Mouse (Mus musculus) limb, embryonic 14.5 days (tissue): ENCODE results near the gene Gm5475. TPM values are rescaled to one million over a fixed set of nuclear protein-coding genes. Genes with fewer than 3 reads are reported as not detected.
A peak's percentile ranks its signal among the peaks of the same experiment; 100 is the strongest.
"Not testable (repeated sequence)": the region's sequence is repeated elsewhere in the genome, so short reads cannot be mapped to it uniquely, and the experiment has no call there.

Experiments
- ATAC-seq: fragments of 200-750 bp; cut with Nextera tagmentation; 2 replicates; pipeline ENCODE4 v1.8.0; 2017; ENCODE audit warnings: low read depth, moderate number of reproducible peaks, moderate TSS enrichment; ENCODE audit not compliant: low FRiP score
- DNase-seq: peaks from one replicate; pipeline ENCODE4 v3.0.0-alpha.2; 2015; ENCODE audit warnings: low spot score
- H3K27ac ChIP-seq: fragments of 300-500 bp; sonication (generic); replicated peaks from 2 replicates; pipeline ENCODE4 v1.5.1; 2014; ENCODE audit warnings: low read depth, mild to moderate bottlenecking, low read length, moderate library complexity, mixed read lengths
- H3K27me3 ChIP-seq: fragments of 300-500 bp; sonication (generic); 2 replicates; pipeline ENCODE4 v1.6.1; 2014; ENCODE audit warnings: low read length, mixed read lengths; ENCODE audit not compliant: control insufficient read depth, insufficient read depth
- H3K36me3 ChIP-seq: fragments of 300-500 bp; sonication (generic); 2 replicates; pipeline ENCODE4 v1.6.1; 2014; ENCODE audit warnings: mild to moderate bottlenecking, low read length, moderate library complexity, mixed read lengths; ENCODE audit not compliant: control insufficient read depth, insufficient read depth
- H3K4me1 ChIP-seq: fragments of 300-500 bp; sonication (generic); 2 replicates; pipeline ENCODE4 v1.6.1; 2014; ENCODE audit warnings: antibody characterized with exemption, low read length, mixed read lengths; ENCODE audit not compliant: control insufficient read depth, insufficient read depth
- H3K4me2 ChIP-seq: fragments of 300-500 bp; sonication (generic); replicated peaks from 2 replicates; pipeline ENCODE4 v1.6.1; 2014; ENCODE audit warnings: low read depth, mild to moderate bottlenecking, low read length, moderate library complexity; ENCODE audit not compliant: severe bottlenecking
- H3K4me3 ChIP-seq: fragments of 300-500 bp; sonication (generic); replicated peaks from 2 replicates; pipeline ENCODE4 v1.5.1; 2014; ENCODE audit warnings: low read length
- H3K9ac ChIP-seq: fragments of 300-500 bp; sonication (generic); 2 replicates; pipeline ENCODE4 v1.6.1; 2014; ENCODE audit warnings: mild to moderate bottlenecking, low read depth, low read length, moderate library complexity; ENCODE audit not compliant: severe bottlenecking
- H3K9me3 ChIP-seq: fragments of 300-500 bp; sonication (generic); 2 replicates; pipeline ENCODE4 v1.6.1; 2016; ENCODE audit warnings: low read length; ENCODE audit not compliant: control insufficient read depth
- POLR2A ChIP-seq: fragments of 200-500 bp; IDR thresholded peaks from 2 replicates; pipeline ENCODE4 v1.8.0; 2012; ENCODE audit warnings: inconsistent platforms, mild to moderate bottlenecking, moderate library complexity, borderline replicate concordance; ENCODE audit not compliant: insufficient read depth, insufficient read length; ENCODE audit errors: extremely low read depth
- WGBS: fragments of 180-500 bp; shearing (Covaris S2); extraction: QIAGEN DNeasy Blood & Tissue Kit; methylation state at CpG from one replicate; pipeline ENCODE4 v1.1.7; 2014; 5-methylcytosine and 5-hydroxymethylcytosine counted together
- polyA plus RNA-seq, 2 experiments: library from polyadenylated mRNA; depleted of rRNA in 1 of 2; stranded (reverse) in 1 of 2; unstranded in 1 of 2; fragments of >200 nt; fragmentation: Nextera tagmentation in 1 of 2; extraction: Ambion mirVana in 1 of 2; gene quantifications; 2 replicates each; pipeline versions ENCODE4 v1.2.1 to v1.2.3; 2012 to 2014

Gene Gm5475
- 0.03 and 0.04 TPM in 2 replicates for polyA plus RNA-seq (2012; rRNA removed)
- polyA plus RNA-seq (2014; fragmentation: Nextera tagmentation; extraction: Ambion mirVana): 0.12 TPM in 1 of 2 replicates, not detected in the other

GRCm38 (mm10) chr15:100421758-100422197 lies at the start of gene Gm5475:
Gene Gm5475 (plus strand): TSS chr15:100422147.
- Histone ChIP-seq H3K4me2 (peak within 1 kb of the TSS; percentile 89), H3K4me1 (peaks cover 18% of the 10 kb centered on the region), H3K4me3 (peak within 1 kb of the TSS; percentile 93), H3K9ac (peak within 1 kb of the TSS; percentile 84)
- H3K36me3 ChIP-seq, H3K27ac ChIP-seq, DNase-seq, H3K9me3 ChIP-seq, ATAC-seq, H3K27me3 ChIP-seq: not testable (repeated sequence)
- 13% methylated on average over 3 of the region's 3 CpGs for WGBS

- Histone ChIP-seq H3K4me2 (no peak overlapping the region), H3K27ac (no peak overlapping the region), H3K9me3 (peaks cover 4% of the 10 kb centered on the region; the same call in 1 of the 2 replicates), H3K9ac (no peak overlapping the region), H3K4me3 (no peak overlapping the region), H3K27me3 (no peaks in the 10 kb centered on the region), H3K4me1 (no peaks in the 10 kb centered on the region), H3K36me3 (no peaks in the 10 kb centered on the region)
- ATAC-seq: no peak
- WGBS: 30% methylated on average over 5 of the region's 5 CpGs
- peak; percentile 68 for DNase-seq
- TF ChIP-seq POLR2A: no peak
Measured at GRCm38 (mm10) chr15:100375066-100375465, 46.9 kb upstream of the Gm5475 start.

GRCm38 (mm10) chr15:100377847-100378505 lies 44.0 kb upstream of the Gm5475 start:
- WGBS: 19% methylated on average over 2 of the region's 9 CpGs
- ATAC-seq, H3K27me3 ChIP-seq, H3K4me3 ChIP-seq, H3K4me2 ChIP-seq, DNase-seq, H3K9me3 ChIP-seq, H3K36me3 ChIP-seq, H3K9ac ChIP-seq, H3K4me1 ChIP-seq, H3K27ac ChIP-seq: not testable (repeated sequence)

GRCm38 (mm10) chr15:100379658-100380057 lies 42.3 kb upstream of the Gm5475 start:
- Histone ChIP-seq H3K4me1 (no peaks in the 10 kb centered on the region), H3K4me2 (no peak overlapping the region), H3K9me3 (no peaks in the 10 kb centered on the region), H3K9ac (no peak overlapping the region), H3K27ac (no peak overlapping the region), H3K27me3 (no peaks in the 10 kb centered on the region), H3K36me3 (no peaks in the 10 kb centered on the region), H3K4me3 (no peak overlapping the region)
- WGBS: 91% methylated on average over 8 of the region's 8 CpGs
- ATAC-seq (no peak), DNase-seq (no peak)
- TF ChIP-seq POLR2A: no peak

GRCm38 (mm10) chr15:100380104-100380503 lies 41.8 kb upstream of the Gm5475 start:
- Histone ChIP-seq H3K27ac (no peak overlapping the region), H3K9me3 (no peaks in the 10 kb centered on the region), H3K36me3 (no peaks in the 10 kb centered on the region), H3K9ac (no peak overlapping the region), H3K4me2 (no peak overlapping the region), H3K27me3 (no peaks in the 10 kb centered on the region), H3K4me1 (no peaks in the 10 kb centered on the region), H3K4me3 (no peak overlapping the region)
- no peak for DNase-seq
- ATAC-seq: no peak
- no peak for TF ChIP-seq POLR2A
- 60% methylated on average over 2 of the region's 2 CpGs for WGBS
